Mouse (Mus musculus) hindbrain, embryonic 12.5 days (tissue): ENCODE results near the gene Sec11a. TPM values are rescaled to one million over a fixed set of nuclear protein-coding genes. Genes with fewer than 3 reads are reported as not detected.
A peak's percentile ranks its signal among the peaks of the same experiment; 100 is the strongest.

Experiments used
- ATAC-seq: fragments of 200-750 bp; cut with Nextera tagmentation; 2 replicates; pipeline ENCODE4 v1.8.0; 2017; ENCODE audit warnings: moderate TSS enrichment; ENCODE audit not compliant: low FRiP score
- H3K27ac ChIP-seq: fragments of 300-500 bp; sonication (generic); 2 replicates; pipeline ENCODE4 v1.5.1; 2016; ENCODE audit warnings: mild to moderate bottlenecking
- H3K27me3 ChIP-seq: fragments of 300-500 bp; sonication (generic); 2 replicates; pipeline ENCODE4 v1.6.1; 2016; ENCODE audit warnings: mild to moderate bottlenecking
- H3K36me3 ChIP-seq: fragments of 300-500 bp; sonication (generic); 2 replicates; pipeline ENCODE4 v1.6.1; 2016; ENCODE audit warnings: mild to moderate bottlenecking
- H3K4me1 ChIP-seq: fragments of 300-500 bp; sonication (generic); 2 replicates; pipeline ENCODE4 v1.6.1; 2016
- H3K4me2 ChIP-seq: fragments of 300-500 bp; sonication (generic); replicated peaks from 2 replicates; pipeline ENCODE4 v1.6.1; 2016; ENCODE audit warnings: mild to moderate bottlenecking
- H3K4me3 ChIP-seq: fragments of 300-500 bp; sonication (generic); 2 replicates; pipeline ENCODE4 v1.5.1; 2016; ENCODE audit warnings: mild to moderate bottlenecking
- H3K9ac ChIP-seq: fragments of 300-500 bp; sonication (generic); 2 replicates; pipeline ENCODE4 v1.6.1; 2016; ENCODE audit warnings: mild to moderate bottlenecking, moderate library complexity
- H3K9me3 ChIP-seq: fragments of 300-500 bp; sonication (generic); replicated peaks from 2 replicates; pipeline ENCODE4 v1.6.1; 2016; ENCODE audit warnings: mild to moderate bottlenecking
- WGBS: fragments of 180-500 bp; shearing (Covaris S2); methylation state at CpG from one replicate; pipeline ENCODE4 v1.1.7; 2016; 5-methylcytosine and 5-hydroxymethylcytosine counted together
- polyA plus RNA-seq: library from polyadenylated mRNA; unstranded; fragments of >200 nt; fragmentation: Nextera tagmentation; extraction: Ambion mirVana; gene quantifications from 2 replicates; pipeline ENCODE4 v1.2.1, GENCODE M21; 2016

Sec11a gene
- polyA plus RNA-seq: 175 and 183 TPM in 2 replicates

DNA sequence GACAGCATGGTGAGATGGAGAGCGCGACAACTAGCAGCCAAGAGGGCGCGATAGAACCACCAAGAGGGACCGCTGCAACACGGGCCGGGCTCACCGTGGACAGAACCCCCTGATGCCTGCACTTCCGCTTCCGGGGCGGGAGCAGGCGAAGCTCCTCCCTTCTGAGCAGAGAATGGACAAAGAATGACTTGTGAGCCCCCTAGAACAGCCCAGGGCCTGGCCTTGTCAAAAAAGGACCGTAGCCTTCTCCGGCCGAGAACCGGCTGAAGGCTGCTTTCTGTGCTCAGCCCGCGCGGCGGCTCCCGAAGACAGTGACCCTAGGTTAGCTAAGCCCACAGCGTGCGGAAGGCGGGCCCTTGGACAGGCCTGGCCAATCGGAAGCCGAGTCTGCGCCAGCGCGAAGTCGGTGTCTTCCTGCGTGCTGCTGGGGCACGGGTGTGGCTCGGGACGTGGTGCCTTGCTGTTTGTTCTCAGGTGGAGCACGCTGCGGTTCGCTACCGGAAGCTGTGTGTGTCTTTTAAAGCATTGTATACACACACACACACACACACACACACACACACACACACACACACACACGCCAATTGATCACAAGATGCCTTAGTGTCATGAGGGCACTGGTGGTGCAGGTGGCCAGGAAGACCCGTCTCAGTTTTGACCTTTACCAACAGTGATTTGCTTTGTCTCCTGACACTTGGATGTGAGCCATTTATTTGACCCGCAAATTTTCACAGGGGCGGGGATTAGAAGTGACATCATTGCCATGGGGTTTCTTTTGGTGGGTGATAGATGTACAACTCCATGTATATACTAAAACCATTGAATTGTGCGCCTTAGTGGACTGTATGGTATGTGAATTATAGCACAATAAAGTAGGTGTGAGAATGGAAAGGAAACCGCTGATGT lies at the start of gene Sec11a:
Gene Sec11a (minus strand): TSS at position 336 of the 906 bp plus-strand sequence.
- peak; percentile 100 for ATAC-seq
- H3K27ac ChIP-seq: peak within 1 kb of the TSS; percentile 98
- WGBS: 2% methylated on average over 43 of the region's 44 CpGs

DNA sequence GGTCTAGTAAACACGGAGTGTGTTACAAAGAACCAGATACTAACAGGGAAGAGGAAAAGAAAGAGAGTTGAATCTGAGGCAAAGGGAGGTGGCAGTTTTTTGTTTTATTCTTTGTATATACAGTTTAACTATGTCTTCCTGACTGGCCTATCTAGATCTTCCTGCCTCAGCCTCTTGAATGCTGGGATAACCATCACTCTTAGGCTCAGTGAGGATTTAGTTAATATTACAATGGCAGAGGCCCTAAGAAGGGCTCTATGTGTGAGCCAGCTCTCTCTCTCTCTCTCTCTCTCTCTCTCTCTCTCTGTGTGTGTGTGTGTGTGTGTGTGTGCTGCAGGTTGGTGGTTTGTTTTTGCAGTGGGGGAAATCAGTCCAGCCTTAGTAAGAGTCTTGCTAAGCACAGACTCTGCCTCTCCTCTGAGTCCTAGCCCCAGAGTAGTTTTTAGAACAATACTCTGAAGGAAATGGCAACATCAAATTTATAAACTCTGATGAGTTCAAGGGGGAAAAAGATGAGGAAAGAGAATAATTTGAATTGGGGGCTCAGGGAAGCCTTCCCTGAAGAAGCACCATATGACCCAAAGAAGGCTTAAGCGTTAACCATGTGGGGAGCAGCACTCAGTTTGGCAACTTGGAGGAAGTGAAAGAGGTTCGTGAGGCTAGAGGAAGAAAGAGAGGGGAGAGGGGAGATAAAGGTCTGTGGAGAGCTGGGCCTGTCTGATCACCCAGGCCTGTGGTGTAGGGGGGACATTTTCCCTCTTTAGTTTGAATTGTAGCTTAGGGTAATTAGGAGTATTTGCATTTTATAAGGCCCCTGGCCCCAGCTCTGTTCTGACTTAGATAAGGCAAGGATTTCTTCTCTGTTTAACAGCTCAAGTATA lies 47.9 kb upstream of the Sec11a start:
- peak overlapping the region; percentile 9; the same call in 1 of the 2 replicates for H3K4me2 ChIP-seq
- H3K9me3 ChIP-seq: no peaks in the 10 kb centered on the region
- no peak overlapping the region for H3K4me3 ChIP-seq
- no peaks in the 10 kb centered on the region for H3K36me3 ChIP-seq
- no peaks in the 10 kb centered on the region for H3K27me3 ChIP-seq
- no peak overlapping the region for H3K27ac ChIP-seq
- no peak overlapping the region for H3K9ac ChIP-seq
- ATAC-seq: no peak
- 71% methylated on average over 3 of the region's 3 CpGs for WGBS
- H3K4me1 ChIP-seq: peaks cover 32% of the 10 kb centered on the region

More for the DNA sequence above, at the start of gene Sec11a:
- Histone ChIP-seq H3K4me2 (peak within 1 kb of the TSS; percentile 90), H3K27me3 (0 out of 2 replicates have a peak, but pooled peaks cover 4% of the 10 kb centered on the region), H3K36me3 (peaks cover 11% of the 10 kb centered on the region; the same call in 1 of the 2 replicates), H3K4me3 (peak within 1 kb of the TSS; percentile 93), H3K9me3 (no peaks in the 10 kb centered on the region), H3K9ac (peak within 1 kb of the TSS; percentile 94), H3K4me1 (peaks cover 20% of the 10 kb centered on the region)

DNA sequence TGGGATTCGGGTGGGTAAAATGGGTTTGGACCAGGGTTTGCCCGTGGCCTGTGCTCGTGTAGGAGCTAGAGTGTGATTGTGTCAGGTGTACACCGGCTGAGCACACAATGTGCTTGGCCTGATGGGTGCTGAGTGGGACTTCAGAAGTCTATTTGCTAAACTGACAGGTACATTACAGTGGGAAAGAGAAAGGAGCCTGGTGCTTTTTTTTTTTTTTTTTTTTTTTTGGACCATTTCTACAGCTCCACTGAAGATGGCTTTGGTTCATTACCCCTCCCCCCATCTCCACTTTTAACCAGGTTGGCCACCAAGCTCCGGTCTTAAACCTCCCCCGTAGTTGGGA lies 47.1 kb upstream of the Sec11a start:
- Histone ChIP-seq H3K27me3 (no peaks in the 10 kb centered on the region), H3K36me3 (no peaks in the 10 kb centered on the region), H3K4me2 (peak overlapping the region; percentile 83), H3K9ac (peak overlapping the region; percentile 87), H3K9me3 (no peaks in the 10 kb centered on the region), H3K27ac (no peak overlapping the region), H3K4me1 (peaks cover 32% of the 10 kb centered on the region), H3K4me3 (peak overlapping the region; percentile 93)
- WGBS: 47% methylated on average over 6 of the region's 6 CpGs
- no peak for ATAC-seq

DNA sequence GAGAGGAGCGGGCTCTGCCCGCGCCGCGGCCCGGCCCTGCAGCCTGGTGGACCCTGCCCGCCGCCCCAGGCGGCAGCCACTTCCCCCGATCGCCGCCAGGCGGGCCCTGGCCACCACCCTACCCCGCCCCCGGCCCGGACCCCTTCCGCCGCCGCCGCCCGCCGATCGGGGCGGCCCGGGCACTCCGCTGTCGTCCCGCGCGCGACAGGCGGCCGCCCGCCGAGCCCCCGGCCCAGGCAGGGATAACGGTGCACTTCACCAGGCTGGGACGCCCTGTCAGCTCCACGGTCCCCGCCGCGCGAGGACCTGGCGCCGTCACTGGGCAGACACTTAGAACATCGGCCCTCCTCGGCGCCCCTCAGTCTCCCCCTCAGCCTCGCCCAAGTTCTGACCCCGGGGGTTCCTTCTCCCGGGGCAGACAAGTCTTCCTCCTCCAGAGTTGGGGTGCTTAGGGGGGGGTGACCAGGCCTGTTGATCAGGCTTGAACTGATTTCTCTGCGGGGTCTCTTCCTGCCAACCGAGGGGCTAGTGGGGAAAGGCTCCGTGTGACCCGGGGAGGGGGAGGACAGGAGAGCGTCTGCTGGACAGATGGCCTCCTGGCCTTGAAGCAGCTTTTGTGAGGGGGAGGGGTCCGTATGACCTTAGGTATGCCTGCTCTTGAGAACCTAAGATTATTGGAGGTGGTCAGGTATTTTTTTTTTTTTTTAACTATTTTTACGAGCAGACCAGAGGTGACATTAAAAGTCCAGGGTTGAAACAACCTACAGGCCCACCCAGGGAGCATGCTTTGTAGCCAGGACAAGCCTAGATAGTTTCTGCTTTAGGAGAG lies 46.5 kb upstream of the Sec11a start:
- Histone ChIP-seq H3K4me3 (peak overlapping the region; percentile 93), H3K4me1 (peaks cover 32% of the 10 kb centered on the region), H3K9ac (peak overlapping the region; percentile 87), H3K27me3 (no peaks in the 10 kb centered on the region), H3K9me3 (no peaks in the 10 kb centered on the region), H3K27ac (peak overlapping the region; percentile 99), H3K36me3 (no peaks in the 10 kb centered on the region), H3K4me2 (peak overlapping the region; percentile 83)
- under 1% methylated on average over 56 of the region's 58 CpGs for WGBS
- peak; percentile 90 for ATAC-seq

DNA sequence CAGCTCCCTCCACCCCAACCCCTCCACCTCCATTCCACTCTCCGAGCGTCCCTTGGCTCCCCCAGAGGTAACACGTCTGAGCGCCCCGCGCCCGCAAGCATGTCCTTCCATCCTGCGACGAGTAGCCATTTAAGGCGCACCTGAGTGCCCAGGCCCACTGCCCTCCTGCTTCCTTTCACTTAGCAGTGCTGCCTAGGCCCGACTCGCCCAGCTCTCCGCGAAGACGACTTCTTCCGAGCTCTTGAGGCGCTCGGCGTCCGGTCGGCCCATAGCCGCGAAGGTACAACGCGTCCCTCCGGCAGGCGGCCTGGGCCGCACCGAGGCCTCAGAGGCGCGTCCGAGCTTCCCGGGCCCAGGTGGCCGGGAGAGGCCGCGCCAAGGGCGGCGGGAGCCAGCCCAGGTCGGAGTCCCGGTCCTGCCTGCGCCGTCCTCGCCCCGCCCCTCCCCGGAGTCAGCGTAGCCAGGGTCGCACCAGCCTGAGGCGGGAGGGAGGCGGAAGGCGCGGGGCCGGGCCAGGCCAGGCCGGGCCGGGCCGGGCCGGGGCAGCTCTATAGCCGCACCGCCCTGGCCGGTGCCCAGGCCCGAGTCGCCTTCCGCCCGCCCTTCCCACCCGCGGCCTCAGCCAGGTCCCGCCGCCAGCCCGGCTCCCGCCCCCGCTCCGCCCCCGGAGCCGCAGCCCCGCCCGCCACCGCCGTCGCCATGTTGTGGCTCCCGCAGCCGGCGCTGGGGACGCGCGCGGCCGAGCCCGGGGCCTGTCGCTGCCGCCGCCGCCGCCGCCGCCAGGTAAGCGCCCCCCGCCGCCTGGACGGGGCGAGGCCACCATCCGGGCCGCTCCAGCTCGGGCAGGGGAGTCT lies 45.6 kb upstream of the Sec11a start, which contains the start of gene Zfp592:
Gene Zfp592 (plus strand): TSS at position 702 of the 854 bp plus-strand sequence.
- no peaks in the 10 kb centered on the region for H3K27me3 ChIP-seq
- under 1% methylated on average over 77 of the region's 102 CpGs for WGBS
- H3K36me3 ChIP-seq: no peaks in the 10 kb centered on the region
- H3K4me3 ChIP-seq: peak within 1 kb of the TSS; percentile 93
- peak within 1 kb of the TSS; percentile 87 for H3K9ac ChIP-seq
- no peaks in the 10 kb centered on the region for H3K9me3 ChIP-seq
- peak within 1 kb of the TSS; percentile 83 for H3K4me2 ChIP-seq
- H3K4me1 ChIP-seq: peaks cover 32% of the 10 kb centered on the region
- ATAC-seq: peak; percentile 92
- H3K27ac ChIP-seq: peak within 1 kb of the TSS; percentile 99

DNA sequence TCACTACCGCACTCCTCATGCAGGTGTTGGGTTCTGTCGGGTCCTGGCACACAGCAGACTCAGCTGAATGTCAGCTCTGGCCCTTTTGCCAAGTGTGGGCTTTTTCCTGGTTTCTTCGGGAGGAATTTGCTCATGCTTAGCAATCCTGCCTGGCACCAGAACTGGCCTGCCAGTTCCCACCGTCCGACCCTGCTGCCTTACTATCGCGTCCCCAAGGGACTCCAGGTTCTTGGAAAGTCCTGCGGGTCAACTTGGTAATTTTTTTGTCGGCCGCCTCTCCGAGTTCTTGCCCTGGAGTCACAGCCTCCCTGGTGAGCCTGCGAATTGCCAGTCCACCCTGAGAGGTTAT lies 45.0 kb upstream of the Sec11a start:
- WGBS: 3% methylated on average over 12 of the region's 12 CpGs
- H3K36me3 ChIP-seq: no peaks in the 10 kb centered on the region

DNA sequence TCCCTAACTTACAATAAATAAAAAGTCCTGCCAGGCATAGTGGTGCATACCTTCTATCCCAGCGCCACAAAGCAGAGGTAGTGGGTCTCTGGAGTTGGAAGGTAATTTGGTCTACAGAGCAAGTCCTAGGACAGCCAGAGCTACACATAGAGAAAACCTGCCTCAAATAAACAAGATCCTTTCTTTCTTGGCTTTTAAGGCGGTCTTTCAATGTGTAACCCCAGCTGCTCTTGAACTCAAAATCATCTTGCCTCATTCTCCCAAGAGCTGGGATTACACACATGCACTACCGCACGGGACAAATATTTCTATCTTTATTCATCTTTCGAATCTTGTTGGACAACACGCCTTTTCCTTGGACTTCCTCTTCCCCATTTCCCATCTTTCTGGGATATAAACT lies 44.5 kb upstream of the Sec11a start:
- H3K9me3 ChIP-seq: no peaks in the 10 kb centered on the region
- no peaks in the 10 kb centered on the region for H3K36me3 ChIP-seq
- H3K4me2 ChIP-seq: peak overlapping the region; percentile 83
- H3K4me3 ChIP-seq: peak overlapping the region; percentile 93
- H3K27me3 ChIP-seq: no peaks in the 10 kb centered on the region
- peaks cover 29% of the 10 kb centered on the region for H3K4me1 ChIP-seq
- H3K9ac ChIP-seq: peak overlapping the region; percentile 87; the same call in 1 of the 2 replicates
- WGBS: 83% methylated on average over 6 of the region's 6 CpGs
- peak overlapping the region; percentile 99; the same call in 1 of the 2 replicates for H3K27ac ChIP-seq
- ATAC-seq: no peak

More for the DNA sequence above, 45.0 kb upstream of the Sec11a start:
- peak overlapping the region; percentile 83 for H3K4me2 ChIP-seq
- H3K4me1 ChIP-seq: peaks cover 29% of the 10 kb centered on the region
- H3K9me3 ChIP-seq: no peaks in the 10 kb centered on the region
- peak overlapping the region; percentile 93 for H3K4me3 ChIP-seq
- H3K9ac ChIP-seq: peak overlapping the region; percentile 87
- peak overlapping the region; percentile 99 for H3K27ac ChIP-seq
- no peaks in the 10 kb centered on the region for H3K27me3 ChIP-seq
- ATAC-seq: no peak

DNA sequence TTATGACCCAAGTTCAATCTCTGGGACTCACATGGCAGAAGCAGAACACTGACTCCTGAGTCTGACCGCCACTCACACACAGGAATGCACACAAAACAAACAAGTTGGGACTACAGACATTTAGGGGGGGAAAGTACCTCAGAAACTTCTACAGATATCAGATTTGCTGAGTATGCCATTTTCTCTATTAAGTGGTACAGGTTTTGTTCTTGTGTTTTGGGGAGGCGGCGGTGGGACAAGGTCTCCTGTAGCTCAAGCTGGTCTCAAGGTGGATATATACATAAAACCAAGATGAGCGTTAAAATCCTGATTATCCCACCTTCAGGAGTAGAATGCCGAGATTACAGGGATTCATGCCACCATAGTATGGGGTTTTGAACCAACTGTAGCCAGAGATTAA lies 44.0 kb upstream of the Sec11a start:
- H3K27ac ChIP-seq: no peak overlapping the region
- H3K9me3 ChIP-seq: no peaks in the 10 kb centered on the region
- H3K4me1 ChIP-seq: peaks cover 29% of the 10 kb centered on the region
- H3K36me3 ChIP-seq: no peaks in the 10 kb centered on the region
- no peak for ATAC-seq
- H3K27me3 ChIP-seq: no peaks in the 10 kb centered on the region
- H3K9ac ChIP-seq: no peak overlapping the region; the same call in 1 of the 2 replicates
- peak overlapping the region; percentile 83; the same call in 1 of the 2 replicates for H3K4me2 ChIP-seq
- no peak overlapping the region for H3K4me3 ChIP-seq
- WGBS: 95% methylated on average over 5 of the region's 5 CpGs

DNA sequence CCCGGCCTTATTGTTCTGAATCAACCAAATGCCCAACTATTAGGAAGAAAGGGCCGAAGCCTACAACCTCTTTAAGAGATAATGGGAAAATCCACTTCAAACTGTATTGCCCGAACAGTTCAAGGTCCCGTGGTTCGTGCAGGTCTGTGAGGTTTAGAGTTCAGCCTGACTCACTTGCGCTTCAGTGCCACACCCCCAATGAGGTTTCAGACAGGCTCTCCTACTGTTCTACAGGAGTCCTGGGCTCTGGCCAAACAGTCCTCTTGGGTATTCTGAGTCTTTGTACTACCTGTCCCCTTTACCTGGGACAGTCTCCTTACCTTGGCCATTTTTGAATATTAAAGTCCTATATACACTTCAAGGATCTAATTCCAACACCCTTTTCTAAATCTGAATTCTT lies 42.7 kb upstream of the Sec11a start:
- Histone ChIP-seq H3K4me1 (peaks cover 19% of the 10 kb centered on the region), H3K4me3 (no peak overlapping the region), H3K9me3 (no peaks in the 10 kb centered on the region), H3K9ac (no peak overlapping the region), H3K4me2 (no peak overlapping the region), H3K27me3 (no peaks in the 10 kb centered on the region), H3K36me3 (no peaks in the 10 kb centered on the region), H3K27ac (no peak overlapping the region)
- WGBS: 94% methylated on average over 6 of the region's 6 CpGs
- no peak for ATAC-seq

DNA sequence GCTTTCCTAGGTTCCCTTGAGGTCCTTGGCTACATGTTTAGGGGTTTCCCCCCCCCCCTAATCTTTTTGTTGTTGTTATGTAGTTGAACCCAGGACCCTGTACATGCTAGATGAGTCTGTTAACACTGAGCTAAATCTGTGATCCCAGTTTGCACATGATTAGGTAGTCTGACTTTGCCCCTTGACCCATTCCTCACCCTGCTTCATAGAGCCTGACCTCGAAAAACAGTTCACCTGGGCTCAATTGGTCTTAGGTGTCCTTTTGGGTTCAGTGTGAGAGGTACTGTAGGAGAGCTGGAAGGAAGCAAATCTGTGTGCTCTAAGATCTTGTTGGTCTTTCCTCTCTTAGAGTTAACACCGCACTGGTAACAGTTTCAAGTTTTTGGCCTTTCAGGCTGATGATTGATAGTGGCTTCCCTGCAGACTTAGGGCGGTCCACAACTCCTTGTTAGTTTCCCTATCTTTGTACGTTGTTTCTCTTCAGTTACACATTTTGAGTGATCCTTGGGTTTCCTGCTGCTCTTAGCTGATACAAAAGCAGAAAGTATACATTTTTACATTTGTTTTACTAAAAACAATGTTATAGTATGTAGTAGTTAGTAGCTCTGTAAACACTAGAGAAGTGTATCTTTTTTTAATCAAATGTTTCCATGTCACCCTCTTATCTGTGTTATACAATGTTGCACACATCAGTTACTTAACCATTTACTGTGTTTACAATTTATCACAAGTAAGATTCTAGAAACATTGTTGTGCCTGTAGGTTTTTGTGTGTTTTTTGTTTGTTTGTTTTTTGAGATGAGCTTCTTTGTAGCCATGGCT lies 40.4 kb upstream of the Sec11a start:
- H3K36me3 ChIP-seq: no peaks in the 10 kb centered on the region
- 79% methylated on average over 4 of the region's 4 CpGs for WGBS
- no peak overlapping the region for H3K4me3 ChIP-seq
- no peak overlapping the region for H3K4me2 ChIP-seq
- no peaks in the 10 kb centered on the region for H3K9me3 ChIP-seq
- ATAC-seq: no peak
- no peaks in the 10 kb centered on the region for H3K27me3 ChIP-seq
- no peak overlapping the region for H3K27ac ChIP-seq
- no peak overlapping the region for H3K9ac ChIP-seq
- H3K4me1 ChIP-seq: peaks cover 11% of the 10 kb centered on the region
